Mouse (Mus musculus) liver, postnatal 0 days (tissue): ENCODE results near the gene Vcp. TPM values are rescaled to one million over a fixed set of nuclear protein-coding genes. Genes with fewer than 3 reads are reported as not detected.

Source experiments
- ATAC-seq: fragments of 200-750 bp; cut with Nextera tagmentation; 2 replicates; pipeline ENCODE4 v1.8.0; 2017; ENCODE audit warnings: mild to moderate bottlenecking, moderate library complexity
- DNase-seq: peaks from one replicate; pipeline ENCODE4 v3.0.0-alpha.2; 2016
- H3K27ac ChIP-seq: fragments of 300-500 bp; sonication (generic); 2 replicates; pipeline ENCODE4 v1.5.1; 2014; ENCODE audit warnings: antibody characterized with exemption, moderate library complexity, mild to moderate bottlenecking, low read depth
- H3K27me3 ChIP-seq: fragments of 300-500 bp; sonication (generic); 2 replicates; pipeline ENCODE4 v1.6.1; 2014; ENCODE audit warnings: low read length, control low read depth, mixed read lengths; ENCODE audit not compliant: insufficient read depth
- H3K36me3 ChIP-seq: fragments of 300-500 bp; sonication (generic); replicated peaks from 2 replicates; pipeline ENCODE4 v1.6.1; 2014; ENCODE audit warnings: mild to moderate bottlenecking, control low read depth, low read length, moderate library complexity, mixed read lengths; ENCODE audit not compliant: insufficient read depth
- H3K4me1 ChIP-seq: fragments of 300-500 bp; sonication (generic); 2 replicates; pipeline ENCODE4 v1.6.1; 2014; ENCODE audit warnings: antibody characterized with exemption, mild to moderate bottlenecking, control low read depth; ENCODE audit not compliant: insufficient read depth
- H3K4me2 ChIP-seq: fragments of 300-500 bp; sonication (generic); 2 replicates; pipeline ENCODE4 v1.6.1; 2014; ENCODE audit warnings: low read depth, mild to moderate bottlenecking, low read length, moderate library complexity, mixed read lengths
- H3K4me3 ChIP-seq: fragments of 300-500 bp; sonication (generic); 2 replicates; pipeline ENCODE4 v1.5.1; 2014; ENCODE audit warnings: low read depth, low read length
- H3K9ac ChIP-seq: fragments of 300-500 bp; sonication (generic); replicated peaks from 2 replicates; pipeline ENCODE4 v1.6.1; 2014; ENCODE audit warnings: mild to moderate bottlenecking, moderate library complexity
- H3K9me3 ChIP-seq: fragments of 300-500 bp; sonication (generic); 2 replicates; pipeline ENCODE4 v1.6.1; 2016; ENCODE audit warnings: mild to moderate bottlenecking, control low read depth, low read length, mixed read lengths
- CTCF ChIP-seq: sonication (generic); IDR thresholded peaks from 2 replicates; pipeline ENCODE4 v1.5.1; 2016; ENCODE audit warnings: antibody characterized with exemption, low read depth
- EP300 ChIP-seq: IDR thresholded peaks from 2 replicates; pipeline ENCODE4 v1.6.1; 2016; ENCODE audit warnings: antibody characterized with exemption, low read depth, mild to moderate bottlenecking
- WGBS: fragments of 180-500 bp; shearing (Covaris S2); extraction: QIAGEN DNeasy Blood & Tissue Kit; methylation state at CpG from one replicate; pipeline ENCODE4 v1.1.7; 2014; ENCODE audit not compliant: insufficient replicate concordance; 5-methylcytosine and 5-hydroxymethylcytosine counted together
- polyA plus RNA-seq: library from polyadenylated mRNA; unstranded; fragments of >200 nt; fragmentation: Nextera tagmentation; extraction: Ambion mirVana; gene quantifications from 2 replicates; pipeline ENCODE4 v1.2.1, GENCODE M21; 2015

Gene Vcp
- polyA plus RNA-seq, 1 experiment from 2014 or later, result 145 TPM

DNA sequence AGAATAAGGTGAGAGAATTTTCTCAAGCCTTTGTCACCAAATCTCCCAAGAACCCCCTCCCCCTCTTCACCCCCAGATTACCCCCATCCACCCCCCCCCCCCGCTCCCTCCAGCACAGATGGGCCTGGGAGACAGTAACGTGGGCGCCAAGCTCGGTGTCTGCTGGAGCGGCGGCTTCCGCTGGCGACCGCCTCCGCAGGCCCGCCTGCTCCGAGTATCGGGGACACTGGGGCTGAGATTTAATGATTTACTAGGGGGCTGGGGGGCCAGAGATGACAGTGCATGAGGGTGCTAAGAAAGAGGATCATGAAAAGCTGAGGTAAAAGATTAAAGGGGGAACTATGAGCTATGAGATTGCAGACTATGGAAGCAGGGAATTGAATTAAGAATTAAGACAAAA is 51.8 kb downstream of the Vcp start:
- H3K27me3 ChIP-seq, result peaks cover 24% of the 10 kb centered on the region
- TF ChIP-seq CTCF (no peak), EP300 (no peak)

GRCm38 (mm10) chr4:42946733-42947290 is 53.5 kb downstream of the Vcp start:
- Histone ChIP-seq H3K27me3 (peaks cover 24% of the 10 kb centered on the region), H3K4me3 (no peak overlapping the region), H3K4me1 (peaks cover 10% of the 10 kb centered on the region), H3K36me3 (no peaks in the 10 kb centered on the region), H3K9ac (no peak overlapping the region), H3K27ac (no peak overlapping the region), H3K4me2 (no peak overlapping the region), H3K9me3 (no peaks in the 10 kb centered on the region)
- 60% methylated on average over 10 of the region's 10 CpGs for WGBS
- DNase-seq (no peak), ATAC-seq (no peak)
- TF ChIP-seq CTCF (no peak), EP300 (no peak)

More for the DNA sequence above, 51.8 kb downstream of the Vcp start:
- Histone ChIP-seq H3K4me1 (peaks cover 10% of the 10 kb centered on the region), H3K9me3 (no peaks in the 10 kb centered on the region), H3K27ac (no peak overlapping the region), H3K9ac (no peak overlapping the region), H3K4me3 (no peak overlapping the region), H3K4me2 (no peak overlapping the region), H3K36me3 (no peaks in the 10 kb centered on the region)
- no peak for DNase-seq
- ATAC-seq, result no peak
- 29% methylated on average over 12 of the region's 13 CpGs for WGBS

DNA sequence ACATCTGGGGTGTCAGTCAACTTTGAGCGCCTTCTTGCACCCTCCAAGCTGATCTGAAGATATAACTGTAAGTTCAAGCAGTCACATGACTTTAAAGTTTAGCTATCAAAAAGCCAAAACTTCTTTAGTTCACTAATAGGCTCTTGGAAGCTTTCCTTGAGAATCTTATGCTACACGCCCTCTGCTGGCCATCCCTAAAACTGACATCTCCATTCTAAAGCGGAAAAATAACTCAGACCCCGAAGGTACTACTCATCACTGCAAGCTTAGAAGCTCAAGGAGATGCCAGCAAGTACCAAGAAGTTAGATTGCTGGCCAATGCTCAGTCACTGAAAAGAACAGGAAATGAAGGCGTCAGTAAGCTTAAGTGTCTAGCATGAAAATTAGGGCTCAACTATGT is 54.4 kb downstream of the Vcp start:
- Histone ChIP-seq H3K4me1 (peaks cover 10% of the 10 kb centered on the region), H3K27me3 (peaks cover 24% of the 10 kb centered on the region), H3K4me3 (no peak overlapping the region), H3K27ac (no peak overlapping the region), H3K36me3 (no peaks in the 10 kb centered on the region), H3K4me2 (no peak overlapping the region), H3K9me3 (no peaks in the 10 kb centered on the region), H3K9ac (no peak overlapping the region)
- peak; percentile 56 for DNase-seq
- WGBS, result 6% methylated on average over 5 of the region's 5 CpGs
- TF ChIP-seq CTCF (peak; percentile 76), EP300 (no peak)
- ATAC-seq, result no peak

GRCm38 (mm10) chr4:42945445-42945844 is 54.9 kb downstream of the Vcp start:
- Histone ChIP-seq H3K27ac (no peak overlapping the region), H3K4me1 (peaks cover 8% of the 10 kb centered on the region), H3K4me3 (no peak overlapping the region), H3K4me2 (no peak overlapping the region), H3K36me3 (no peaks in the 10 kb centered on the region), H3K27me3 (peaks cover 24% of the 10 kb centered on the region), H3K9me3 (no peaks in the 10 kb centered on the region), H3K9ac (no peak overlapping the region)
- TF ChIP-seq EP300 (no peak), CTCF (no peak)
- no peak for ATAC-seq
- DNase-seq, result no peak
- 86% methylated on average over 3 of the region's 3 CpGs for WGBS

DNA sequence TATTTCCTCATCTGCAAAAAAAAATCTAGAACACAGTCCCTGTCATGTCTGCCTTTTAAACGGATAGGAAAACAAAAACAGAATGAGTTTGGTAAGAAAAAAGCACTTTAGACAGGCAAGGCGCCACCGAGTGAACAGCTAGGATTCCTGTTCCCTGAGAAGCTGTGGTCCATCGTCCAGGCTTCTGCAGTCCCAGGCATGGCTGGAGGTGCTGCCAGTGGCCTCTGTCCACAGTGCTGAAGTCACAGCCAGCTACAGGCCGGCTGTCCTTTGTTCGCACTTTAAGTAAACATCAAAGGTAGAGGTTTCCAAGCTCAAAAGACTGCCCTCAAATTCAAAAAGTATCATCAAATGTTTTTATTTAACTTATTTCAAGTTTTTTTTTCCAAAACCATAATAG is 55.3 kb downstream of the Vcp start:
- H3K9me3 ChIP-seq, result no peaks in the 10 kb centered on the region
- no peak overlapping the region for H3K4me3 ChIP-seq
- no peak overlapping the region for H3K4me2 ChIP-seq
- no peak for ATAC-seq
- no peaks in the 10 kb centered on the region for H3K36me3 ChIP-seq
- H3K27ac ChIP-seq, result no peak overlapping the region
- 9% methylated on average over 6 of the region's 6 CpGs for WGBS
- H3K9ac ChIP-seq, result no peak overlapping the region
- TF ChIP-seq EP300, result no peak
- TF ChIP-seq CTCF, result no peak
- peaks cover 24% of the 10 kb centered on the region for H3K27me3 ChIP-seq
- DNase-seq, result peak; percentile 42
- peaks cover 4% of the 10 kb centered on the region for H3K4me1 ChIP-seq

GRCm38 (mm10) chr4:42944185-42944584 is 56.1 kb downstream of the Vcp start:
- H3K9me3 ChIP-seq, result no peaks in the 10 kb centered on the region
- H3K36me3 ChIP-seq, result no peaks in the 10 kb centered on the region
- 75% methylated on average over 9 of the region's 9 CpGs for WGBS
- no peak overlapping the region for H3K27ac ChIP-seq
- H3K4me1 ChIP-seq, result peaks cover 3% of the 10 kb centered on the region
- ATAC-seq, result no peak
- no peak for DNase-seq
- no peak overlapping the region for H3K4me2 ChIP-seq
- H3K9ac ChIP-seq, result no peak overlapping the region
- peaks cover 24% of the 10 kb centered on the region for H3K27me3 ChIP-seq
- no peak overlapping the region for H3K4me3 ChIP-seq
- TF ChIP-seq CTCF, result no peak
- no peak for TF ChIP-seq EP300

DNA sequence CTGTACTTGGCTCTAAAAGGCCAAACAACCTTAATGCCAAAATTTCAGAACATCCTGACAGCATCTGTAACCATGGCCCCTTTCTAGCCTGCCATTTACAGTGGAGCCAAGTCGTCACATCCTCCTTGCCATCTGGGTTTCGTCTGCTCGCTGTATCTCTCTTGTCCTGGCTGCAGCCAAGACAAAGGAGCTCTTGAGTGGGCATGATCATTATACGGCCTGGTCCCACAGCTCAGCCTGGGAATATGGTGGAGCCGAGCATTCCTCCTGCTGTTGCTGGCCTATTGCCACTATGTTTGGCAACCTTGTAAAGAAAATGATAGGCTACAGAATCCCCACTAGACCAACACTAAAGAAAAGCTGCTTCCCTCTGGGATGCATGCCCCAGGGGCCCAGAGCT is 57.0 kb downstream of the Vcp start:
- no peak overlapping the region for H3K4me3 ChIP-seq
- TF ChIP-seq EP300 (no peak), CTCF (no peak)
- H3K9ac ChIP-seq, result no peak overlapping the region
- H3K9me3 ChIP-seq, result no peaks in the 10 kb centered on the region
- no peaks in the 10 kb centered on the region for H3K4me1 ChIP-seq
- H3K27ac ChIP-seq, result no peak overlapping the region
- H3K36me3 ChIP-seq, result no peaks in the 10 kb centered on the region
- 80% methylated on average over 5 of the region's 5 CpGs for WGBS
- no peak overlapping the region for H3K4me2 ChIP-seq
- peaks cover 25% of the 10 kb centered on the region for H3K27me3 ChIP-seq
- DNase-seq (no peak), ATAC-seq (no peak)
